In genomic region chr15:62422995-62423394, GRCm38 (mm10) we compare ENCODE assay signal across 32 mouse cellular contexts.
"Had no signal": no experiment of that assay in that cellular context is flagged by ENCODE, and none has a peak within 500 bp of the region (broad histone marks: within the 10 kb centered on the region; RNA-seq: fewer than 3 reads in every experiment).

No protein-coding gene starts in this region.

- H3K27me3 ChIP-seq: limb, embryonic 12.5 days; limb, embryonic 13.5 days; limb, embryonic 15.5 days; liver, embryonic 12.5 days; liver, embryonic 13.5 days; liver, embryonic 15.5 days; lung, embryonic 15.5 days; megakaryocyte, embryonic 14.5 days; midbrain, embryonic 12.5 days; midbrain, embryonic 13.5 days; midbrain, embryonic 15.5 days; neural tube, embryonic 12.5 days had no signal

- DNase-seq: left cerebral cortex, postnatal 4 days; liver; liver, embryonic 13.5 days; liver, postnatal 0 days; lung, adult 18-20 months; lung, adult 2 months; lung, embryonic 14.5 days; lung, postnatal 10 days; lung, postnatal 14 days; lung, postnatal 36 days; lung, postnatal 4 days; midbrain, embryonic 14.5 days had no signal

- H3K4me1 ChIP-seq: limb, embryonic 12.5 days; limb, embryonic 13.5 days; limb, embryonic 15.5 days; liver, embryonic 12.5 days; liver, embryonic 13.5 days; liver, embryonic 15.5 days; lung, embryonic 15.5 days; megakaryocyte, embryonic 14.5 days; midbrain, embryonic 10.5 days; midbrain, embryonic 12.5 days; midbrain, embryonic 13.5 days; midbrain, embryonic 15.5 days; neural tube, embryonic 12.5 days had no signal

- H3K4me3 ChIP-seq: limb, embryonic 10.5 days; limb, embryonic 12.5 days; limb, embryonic 13.5 days; limb, embryonic 15.5 days; liver, embryonic 12.5 days; liver, embryonic 13.5 days; liver, embryonic 15.5 days; lung, embryonic 15.5 days; megakaryocyte, embryonic 14.5 days; midbrain, embryonic 10.5 days; midbrain, embryonic 12.5 days; midbrain, embryonic 13.5 days; midbrain, embryonic 15.5 days; myocyte; neural tube, embryonic 12.5 days had no signal

- H3K27ac ChIP-seq: limb, embryonic 10.5 days; limb, embryonic 12.5 days; limb, embryonic 13.5 days; limb, embryonic 15.5 days; liver, embryonic 12.5 days; liver, embryonic 13.5 days; liver, embryonic 14.5 days; liver, embryonic 15.5 days; lung, embryonic 15.5 days; macrophage; midbrain, embryonic 10.5 days; midbrain, embryonic 12.5 days; midbrain, embryonic 13.5 days; midbrain, embryonic 15.5 days; neural tube, embryonic 12.5 days had no signal

- H3K4me2 ChIP-seq: limb, embryonic 12.5 days; limb, embryonic 13.5 days; limb, embryonic 15.5 days; liver, embryonic 11.5 days; liver, embryonic 12.5 days; liver, embryonic 13.5 days; liver, embryonic 15.5 days; lung, embryonic 14.5 days; lung, embryonic 15.5 days; midbrain, embryonic 11.5 days; midbrain, embryonic 12.5 days; midbrain, embryonic 13.5 days; midbrain, embryonic 15.5 days; neural tube, embryonic 12.5 days had no signal

- H3K36me3 ChIP-seq: limb, embryonic 10.5 days; limb, embryonic 12.5 days; limb, embryonic 13.5 days; limb, embryonic 15.5 days; liver, embryonic 12.5 days; liver, embryonic 13.5 days; liver, embryonic 15.5 days; lung, embryonic 15.5 days; midbrain, embryonic 10.5 days; midbrain, embryonic 12.5 days; midbrain, embryonic 13.5 days; midbrain, embryonic 15.5 days; neural tube, embryonic 12.5 days had no signal

- ATAC-seq: liver, embryonic 12.5 days; liver, postnatal 0 days; lung, postnatal 0 days; midbrain, embryonic 13.5 days; midbrain, embryonic 15.5 days; midbrain, embryonic 16.5 days had no signal

- H3K9ac ChIP-seq: limb, embryonic 12.5 days; limb, embryonic 13.5 days; limb, embryonic 15.5 days; liver, embryonic 12.5 days; liver, embryonic 13.5 days; liver, embryonic 14.5 days; liver, embryonic 15.5 days; liver, postnatal 0 days; lung, embryonic 14.5 days; lung, embryonic 15.5 days; midbrain, embryonic 12.5 days; midbrain, embryonic 13.5 days; midbrain, embryonic 15.5 days; neural tube, embryonic 12.5 days had no signal

- H3K9me3 ChIP-seq: limb, embryonic 10.5 days; limb, embryonic 12.5 days; limb, embryonic 13.5 days; limb, embryonic 15.5 days; liver, embryonic 12.5 days; liver, embryonic 13.5 days; liver, embryonic 15.5 days; lung, embryonic 15.5 days; megakaryocyte, embryonic 14.5 days; midbrain, embryonic 10.5 days; midbrain, embryonic 12.5 days; midbrain, embryonic 13.5 days; midbrain, embryonic 15.5 days; neural tube, embryonic 12.5 days had no signal
